Mouse (Mus musculus) adrenal gland, adult 18-20 months (tissue): Measurements from ENCODE around the gene Commd1. TPM values are rescaled to one million over a fixed set of nuclear protein-coding genes. Genes with fewer than 3 reads are reported as not detected.

Experiments
- DNase-seq, 2 experiments: peaks; one replicate each; pipeline ENCODE4 v3.0.0; 2021 to 2022; ENCODE audit warnings: low spot score in 2 of 2
- total RNA-seq, 2 experiments: library from RNA; stranded (reverse); gene quantifications; 1 replicate in 1 of 2; 2 replicates in 1 of 2; pipeline ENCODE4 v1.2.3; 2021

Commd1 gene
- total RNA-seq, 2 experiments from 2014 or later = 93.8 to 103 TPM

GRCm38 (mm10) chr11:22952668-22953067 is 29.5 kb downstream of the Commd1 start:
- no peak for DNase-seq

- no peak for DNase-seq
These were observed 32.1 kb downstream of the Commd1 start for GRCm38 (mm10) chr11:22950131-22950530.

- no peak for DNase-seq
These were observed 33.1 kb downstream of the Commd1 start for GRCm38 (mm10) chr11:22949101-22949500.

- DNase-seq = no peak
These were observed 43.2 kb downstream of the Commd1 start for GRCm38 (mm10) chr11:22938983-22939382.

GRCm38 (mm10) chr11:22937716-22938316 is 44.4 kb downstream of the Commd1 start:
- DNase-seq = no peak

- DNase-seq = no peak
These were observed 45.6 kb downstream of the Commd1 start for GRCm38 (mm10) chr11:22936446-22937125.

GRCm38 (mm10) chr11:22932167-22932566 is 50.0 kb downstream of the Commd1 start:
- no peak for DNase-seq

GRCm38 (mm10) chr11:22931320-22931905 is 50.8 kb downstream of the Commd1 start:
- no peak for DNase-seq

- no peak for DNase-seq
These were observed 52.1 kb downstream of the Commd1 start for GRCm38 (mm10) chr11:22930129-22930528.

GRCm38 (mm10) chr11:22928586-22929169 is 53.5 kb downstream of the Commd1 start:
- DNase-seq = no peak

GRCm38 (mm10) chr11:22923606-22924005 is 58.6 kb downstream of the Commd1 start:
- no peak for DNase-seq

GRCm38 (mm10) chr11:22922546-22922945 is 59.6 kb downstream of the Commd1 start:
- no peak for DNase-seq

GRCm38 (mm10) chr11:22919336-22919735 is 62.8 kb downstream of the Commd1 start:
- no peak for DNase-seq

GRCm38 (mm10) chr11:22917786-22918185 is 64.4 kb downstream of the Commd1 start:
- DNase-seq = no peak

- no peak for DNase-seq
These were observed 68.4 kb downstream of the Commd1 start for GRCm38 (mm10) chr11:22913744-22914143.

GRCm38 (mm10) chr11:22911831-22912230 is 70.4 kb downstream of the Commd1 start:
- no peak for DNase-seq

GRCm38 (mm10) chr11:22906453-22906865 is 75.7 kb downstream of the Commd1 start:
- no peak for DNase-seq

GRCm38 (mm10) chr11:22902923-22903322 is 79.3 kb downstream of the Commd1 start:
- DNase-seq = no peak

GRCm38 (mm10) chr11:22900041-22900440 is 82.1 kb downstream of the Commd1 start:
- no peak for DNase-seq

GRCm38 (mm10) chr11:22897642-22898041 is 84.5 kb downstream of the Commd1 start:
- no peak for DNase-seq

GRCm38 (mm10) chr11:22897127-22897526 is 85.1 kb downstream of the Commd1 start:
- DNase-seq = no peak

GRCm38 (mm10) chr11:22893075-22893474 is 89.1 kb downstream of the Commd1 start:
- DNase-seq = no peak
